Mouse (Mus musculus) central nervous system, embryonic 14 days (tissue): ENCODE results near the gene Olfr1057. TPM values are rescaled to one million over a fixed set of nuclear protein-coding genes. Genes with fewer than 3 reads are reported as not detected.

ENCODE experiments used
- polyA plus RNA-seq: library from polyadenylated mRNA; depleted of rRNA; stranded (reverse); fragments of >200 nt; gene quantifications from 2 replicates; pipeline ENCODE4 v1.2.3, GENCODE M21; 2012; rRNA removed

The Olfr1057 gene
- polyA plus RNA-seq = not detected in 2 replicates

GRCm38 (mm10) chr2:86378293-86378692 is at the start of gene Olfr1057:
Olfr1057 (minus strand) TSS chr2:86378393.

GRCm38 (mm10) chr2:86426649-86427048 is 48.5 kb upstream of the Olfr1057 start, which contains the start of gene Olfr1062:
Olfr1062 (minus strand) TSS chr2:86426749.

DNA sequence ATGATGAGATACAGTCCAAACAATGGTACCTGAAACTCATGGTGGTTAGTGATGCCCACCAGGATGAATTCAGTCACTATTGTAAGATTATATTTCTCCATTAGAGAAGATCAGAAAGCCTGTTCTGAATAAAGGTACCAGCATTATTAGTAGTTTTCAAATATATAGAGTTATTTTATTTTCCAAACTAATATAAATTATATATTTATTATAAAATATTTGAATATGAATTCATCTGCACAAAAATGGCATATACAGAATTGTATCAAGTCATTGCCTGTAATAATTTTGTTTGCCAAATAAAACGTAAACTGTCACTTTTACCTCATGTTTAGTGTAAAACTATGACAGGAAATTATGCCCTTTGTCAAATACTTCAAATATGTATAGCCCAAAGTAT is 35.8 kb upstream of the Olfr1057 start, which contains the start of gene Olfr1061:
TSS of gene Olfr1061 (minus strand) at position 101 of the 400 bp plus-strand sequence.

DNA sequence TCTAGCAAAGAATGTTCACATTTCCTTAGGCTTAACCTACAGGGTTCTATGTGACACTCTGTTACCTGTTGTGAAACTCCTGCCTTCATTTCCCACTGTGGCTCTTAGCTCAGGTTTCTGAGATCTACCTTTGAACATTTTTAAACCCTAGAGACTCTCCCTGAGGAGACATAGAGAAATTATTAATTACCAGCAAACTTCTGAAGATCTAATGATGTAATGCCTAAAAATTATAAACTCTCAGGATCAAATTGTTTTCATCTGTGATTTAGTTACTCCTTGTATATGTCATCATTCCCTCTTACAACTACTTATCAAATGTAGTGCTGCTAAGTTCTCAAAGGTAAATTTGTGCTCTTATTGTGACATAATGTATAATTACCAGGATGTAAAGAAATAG is 10.3 kb upstream of the Olfr1057 start, which contains the start of gene Olfr1058:
TSS of gene Olfr1058 (minus strand) at position 101 of the 400 bp plus-strand sequence.

GRCm38 (mm10) chr2:86362369-86362768 is 15.8 kb downstream of the Olfr1057 start, which contains the start of gene Olfr1056:
Olfr1056 (minus strand) TSS chr2:86362469.

GRCm38 (mm10) chr2:86350184-86350583 is 28.0 kb downstream of the Olfr1057 start, which contains the start of gene Olfr1055:
Olfr1055 (minus strand) TSS chr2:86350284.

GRCm38 (mm10) chr2:86335333-86335732 is 42.9 kb downstream of the Olfr1057 start, which contains the start of gene Olfr1054:
Olfr1054 (minus strand) TSS chr2:86335433.

Other genes with a start within 250 kb of the Olfr1057 start
- not detected in 2 replicates for gene Olfr1039, start 242.5 kb downstream of the Olfr1057 start, polyA plus RNA-seq
- gene Olfr1040, start 231.7 kb downstream of the Olfr1057 start, polyA plus RNA-seq = not detected in 2 replicates
- not detected in 2 replicates for gene Olfr1042, start 216.6 kb downstream of the Olfr1057 start, polyA plus RNA-seq
- gene Olfr1043, start 210.9 kb downstream of the Olfr1057 start, polyA plus RNA-seq = not detected in 2 replicates
- not detected in 2 replicates for gene Olfr1044, start 200.6 kb downstream of the Olfr1057 start, polyA plus RNA-seq
- not detected in 2 replicates for gene Olfr52, start 192.7 kb downstream of the Olfr1057 start, polyA plus RNA-seq
- not detected in 2 replicates for gene Olfr1045, start 175.4 kb downstream of the Olfr1057 start, polyA plus RNA-seq
- not detected in 2 replicates for gene Olfr1046, start 159.1 kb downstream of the Olfr1057 start, polyA plus RNA-seq
- gene Olfr1047, start 147.0 kb downstream of the Olfr1057 start, polyA plus RNA-seq = not detected in 2 replicates
- not detected in 2 replicates for gene Olfr1048, start 138.1 kb downstream of the Olfr1057 start, polyA plus RNA-seq
- not detected in 2 replicates for gene Olfr1049, start 120.1 kb downstream of the Olfr1057 start, polyA plus RNA-seq
- gene Olfr1051, start 99.3 kb downstream of the Olfr1057 start, polyA plus RNA-seq = not detected in 2 replicates
- gene Olfr1052, start 85.9 kb downstream of the Olfr1057 start, polyA plus RNA-seq = not detected in 2 replicates
- gene Olfr1053, start 63.1 kb downstream of the Olfr1057 start, polyA plus RNA-seq = not detected in 2 replicates
- not detected in 2 replicates for gene Olfr1054, start 43.0 kb downstream of the Olfr1057 start, polyA plus RNA-seq
- gene Olfr1055, start 28.1 kb downstream of the Olfr1057 start, polyA plus RNA-seq = not detected in 2 replicates
- not detected in 2 replicates for gene Olfr1056, start 15.9 kb downstream of the Olfr1057 start, polyA plus RNA-seq
- gene Olfr1058, start 10.2 kb upstream of the Olfr1057 start, polyA plus RNA-seq = not detected in 2 replicates
- gene Olfr1061, start 35.7 kb upstream of the Olfr1057 start, polyA plus RNA-seq = not detected in 2 replicates
- not detected in 2 replicates for gene Olfr1062, start 48.4 kb upstream of the Olfr1057 start, polyA plus RNA-seq
- gene Olfr1065, start 72.2 kb upstream of the Olfr1057 start, polyA plus RNA-seq = not detected in 2 replicates
- not detected in 2 replicates for gene Olfr1066, start 77.9 kb upstream of the Olfr1057 start, polyA plus RNA-seq
- not detected in 2 replicates for gene Olfr228, start 109.0 kb upstream of the Olfr1057 start, polyA plus RNA-seq
- gene Olfr1076, start 130.1 kb upstream of the Olfr1057 start, polyA plus RNA-seq = not detected in 2 replicates
- gene Olfr1079, start 164.1 kb upstream of the Olfr1057 start, polyA plus RNA-seq = not detected in 2 replicates
- not detected in 2 replicates for gene Olfr1080, start 179.8 kb upstream of the Olfr1057 start, polyA plus RNA-seq
- not detected in 2 replicates for gene Olfr1082, start 220.6 kb upstream of the Olfr1057 start, polyA plus RNA-seq